Mouse (Mus musculus) heart, adult 2 months (tissue): ENCODE data around the gene Gm4131.

Experiments
- CTCF ChIP-seq: fragments of 200-600 bp; IDR thresholded peaks from 2 replicates; pipeline ENCODE4 v1.8.1; 2022; ENCODE audit warnings: antibody characterized with exemption, mild to moderate bottlenecking, moderate library complexity
- EP300 ChIP-seq: fragments of 200-500 bp; IDR thresholded peaks from 2 replicates; pipeline ENCODE4 v1.6.1; 2011; ENCODE audit warnings: low read depth, low read length, control low read depth; ENCODE audit not compliant: insufficient read depth
- POLR2A ChIP-seq: fragments of 200-500 bp; IDR thresholded peaks from 2 replicates; pipeline ENCODE4 v1.6.1; 2011; ENCODE audit warnings: mild to moderate bottlenecking, low read depth, low read length, control low read depth; ENCODE audit not compliant: insufficient read depth

GRCm38 (mm10) chr14:62539834-62540233, 26.9 kb downstream of the Gm4131 start:
- TF ChIP-seq EP300 (no peak), CTCF (no peak), POLR2A (no peak)
